Mouse (Mus musculus) gastrocnemius, postnatal 14 days (tissue): Measurements from ENCODE around the gene Cnot8. TPM values are rescaled to one million over a fixed set of nuclear protein-coding genes. Genes with fewer than 3 reads are reported as not detected.
"Not testable (repeated sequence)": the region's sequence is repeated elsewhere in the genome, so short reads cannot be mapped to it uniquely, and the experiment has no call there.

Source experiments
- DNase-seq: peaks from one replicate; pipeline ENCODE4 v3.0.0; 2021; ENCODE audit warnings: mixed read lengths
- intact Hi-C: fragments of 180-260 bp; cut with DNase I; formaldehyde crosslinking; loops from one replicate; pipeline ENCODE4 v1.15.1; 2025; ENCODE audit warnings: low total_unique reads
- long read RNA-seq, 2 experiments: library from polyadenylated mRNA; stranded (forward); transcript quantifications; one replicate each; pipeline ENCODE4 v2.0.0; 2021
- total RNA-seq, 2 experiments: library from RNA; stranded (reverse); gene quantifications; 2 replicates each; pipeline ENCODE4 v1.2.3; 2021

The Cnot8 gene
- 10 to 100 TPM; 31.3 to 32.1 TPM for total RNA-seq
- long read RNA-seq, experiment 1, transcript Cnot8-202 (7 exons, 2,099 nt): minor isoform, 6 of 58 reads
- long read RNA-seq, experiment 1, transcript Cnot8-201 (7 exons, 2,035 nt): major isoform, 36 of 58 reads
- long read RNA-seq, experiment 1, partial matches to known transcripts: 7 of 58 reads
- long read RNA-seq, experiment 1, other reads (novel, unspliced or antisense): 9 of 58 reads
- long read RNA-seq, experiment 2, transcript Cnot8-201 (7 exons, 2,035 nt): major isoform, 52 of 91 reads
- long read RNA-seq, experiment 2, transcript Cnot8-202 (7 exons, 2,099 nt): minor isoform, 7 of 91 reads
- long read RNA-seq, experiment 2, partial matches to known transcripts: 19 of 91 reads
- long read RNA-seq, experiment 2, other reads (novel, unspliced or antisense): 13 of 91 reads

DNA sequence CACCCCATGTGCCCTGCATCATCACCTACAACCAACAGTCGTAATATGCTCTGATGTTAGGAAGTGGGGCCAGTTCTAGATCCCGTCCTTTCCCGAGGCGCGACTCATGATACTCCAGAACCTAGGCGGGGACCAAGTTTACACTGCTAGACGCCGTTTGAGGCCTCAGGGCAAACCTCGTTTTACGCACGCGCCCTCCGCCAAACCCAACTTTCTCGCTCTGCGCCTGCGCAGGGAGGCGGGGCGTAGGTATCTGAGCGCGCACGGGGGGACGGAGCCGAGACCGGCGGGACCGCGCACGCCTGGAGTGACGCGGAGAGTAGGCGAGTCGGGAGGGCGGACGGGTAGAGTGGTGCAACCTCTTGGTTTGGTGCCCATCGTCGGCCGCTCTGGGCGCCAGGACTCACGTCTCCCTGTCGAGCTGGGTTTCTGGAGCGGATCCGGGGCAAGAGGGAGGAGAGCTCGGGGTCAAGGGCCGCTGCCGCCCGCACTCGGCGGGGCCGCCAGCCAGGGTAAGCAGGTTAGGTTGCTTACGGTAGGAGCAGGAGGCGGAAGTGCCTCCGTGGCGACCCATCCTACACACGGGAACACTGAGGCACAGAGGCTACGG lies at the start of gene Cnot8:
TSS of gene Cnot8 (plus strand) at position 457 of the 610 bp plus-strand sequence.
- intact Hi-C loops: loop anchor here (10.0 kb wide), 1 partner anchor 61 kb away; the partner anchor contains the start of gene Gemin5
- peak; percentile 99 for DNase-seq

DNA sequence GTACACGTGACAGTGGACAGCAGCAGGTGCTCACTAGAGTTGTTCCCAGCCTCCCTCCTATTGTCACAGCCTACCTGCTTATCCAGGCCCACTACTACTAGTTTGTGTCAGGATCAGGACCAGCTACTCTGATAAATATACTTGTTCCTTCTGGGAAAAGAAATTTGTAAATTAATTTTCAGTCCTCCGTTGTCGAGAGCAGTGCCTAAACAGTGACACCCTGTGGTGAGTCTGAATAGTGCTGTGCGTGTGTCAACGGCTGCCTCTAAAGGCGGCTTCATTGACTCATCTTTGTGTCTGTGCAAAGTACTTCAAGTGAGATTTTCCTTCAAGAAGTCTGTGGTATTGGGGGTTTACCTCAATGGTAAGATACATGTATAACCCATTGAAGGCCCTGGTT lies 46.5 kb upstream of the Cnot8 start:
- peak; percentile 41 for DNase-seq
- intact Hi-C loops: loop anchor here (5.0 kb wide), 1 partner anchor 105 kb away; no protein-coding TSS in a partner anchor

DNA sequence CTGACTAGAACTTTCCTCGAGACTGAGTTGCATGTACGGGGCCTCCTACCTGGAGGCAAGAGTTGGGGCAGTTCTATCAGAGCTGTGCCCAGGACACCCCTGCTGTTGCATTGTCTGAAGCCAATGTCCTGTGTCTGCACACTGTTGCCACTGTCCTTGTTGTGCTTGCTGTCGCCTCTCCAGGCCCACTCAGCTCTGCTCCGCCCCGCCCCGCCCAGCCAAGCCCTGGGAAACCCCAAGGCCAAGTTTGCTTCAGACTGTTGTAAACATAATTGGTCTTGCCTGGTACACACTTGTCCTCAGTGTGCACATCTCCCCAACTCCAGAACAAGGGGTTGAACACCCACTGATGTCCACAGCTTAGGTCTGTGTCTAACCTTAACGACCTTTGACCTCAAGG lies 44.2 kb upstream of the Cnot8 start:
- intact Hi-C loops: loop anchor here (5.0 kb wide), 1 partner anchor 107 kb away; no protein-coding TSS in a partner anchor
- not testable (repeated sequence) for DNase-seq

GRCm38 (mm10) chr11:58061218-58061617 lies 42.7 kb upstream of the Cnot8 start:
- intact Hi-C loops, DNase-seq: not testable (repeated sequence)

DNA sequence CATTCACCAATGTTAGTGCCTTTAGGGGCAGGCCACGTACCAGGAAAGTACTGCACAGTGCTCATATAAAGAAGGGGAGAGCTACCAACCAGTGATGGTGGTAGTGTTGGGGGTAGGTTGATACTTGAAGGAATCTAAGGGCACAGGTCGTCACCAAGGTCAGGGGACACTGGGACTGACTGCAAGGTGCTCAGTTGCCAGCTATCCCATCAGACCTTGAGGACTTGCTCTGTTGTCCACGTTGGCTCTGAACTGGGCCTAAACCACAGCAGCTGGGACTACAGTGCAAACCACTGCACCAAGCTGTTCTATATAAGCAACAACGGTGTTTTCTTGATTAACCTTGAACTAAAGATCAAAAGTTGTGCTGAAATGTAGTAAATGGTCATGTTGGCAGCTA lies 41.4 kb upstream of the Cnot8 start:
- intact Hi-C loops: no loop called here
- no peak for DNase-seq

- intact Hi-C loops: no loop called here
- DNase-seq: no peak
These were observed 38.9 kb upstream of the Cnot8 start for GRCm38 (mm10) chr11:58065025-58065424.

DNA sequence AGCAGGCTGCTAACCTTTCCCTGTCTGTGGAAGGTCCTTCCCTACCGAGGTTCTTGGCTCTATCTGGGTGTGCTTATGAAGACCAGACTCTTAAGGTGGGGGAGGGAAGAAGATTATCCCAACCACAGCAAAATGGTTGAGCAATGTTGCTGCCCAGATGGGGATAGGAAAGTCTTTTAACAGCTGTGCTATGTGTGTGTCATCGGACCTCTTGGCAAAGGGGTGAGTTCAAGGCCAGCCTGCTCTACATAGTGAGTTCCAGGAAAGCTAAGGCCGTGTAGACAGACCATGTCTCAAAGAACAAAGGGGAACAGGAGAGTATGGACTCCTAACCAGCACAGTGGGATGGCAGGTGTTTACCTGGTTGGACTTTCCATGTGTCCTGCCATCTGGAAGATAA lies 31.0 kb upstream of the Cnot8 start:
- intact Hi-C loops: no loop called here
- no peak for DNase-seq

GRCm38 (mm10) chr11:58077270-58077669 lies 26.7 kb upstream of the Cnot8 start:
- no peak for DNase-seq
- intact Hi-C loops: no loop called here

DNA sequence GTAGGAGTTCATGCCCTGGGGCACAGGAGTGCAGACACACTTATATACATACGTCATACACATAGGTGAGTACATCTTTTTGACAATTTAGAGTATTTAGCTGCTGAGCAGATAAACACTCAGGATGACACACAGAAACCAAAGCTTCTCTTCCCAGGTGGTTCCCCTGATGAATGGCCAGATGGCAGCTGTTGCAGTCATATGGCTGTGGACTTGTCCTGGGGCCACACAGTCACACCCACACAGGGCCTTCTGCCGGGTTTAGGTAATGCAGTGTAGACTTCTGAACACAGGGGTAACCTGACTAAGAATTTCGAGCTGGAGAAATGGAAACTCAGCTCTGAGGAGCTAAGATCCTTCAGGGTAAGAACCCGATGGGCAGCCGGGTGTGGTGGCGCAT lies 22.2 kb upstream of the Cnot8 start:
- DNase-seq: no peak
- intact Hi-C loops: no loop called here

- no peak for DNase-seq
- intact Hi-C loops: no loop called here
These were observed 11.4 kb upstream of the Cnot8 start for GRCm38 (mm10) chr11:58092541-58092940.

DNA sequence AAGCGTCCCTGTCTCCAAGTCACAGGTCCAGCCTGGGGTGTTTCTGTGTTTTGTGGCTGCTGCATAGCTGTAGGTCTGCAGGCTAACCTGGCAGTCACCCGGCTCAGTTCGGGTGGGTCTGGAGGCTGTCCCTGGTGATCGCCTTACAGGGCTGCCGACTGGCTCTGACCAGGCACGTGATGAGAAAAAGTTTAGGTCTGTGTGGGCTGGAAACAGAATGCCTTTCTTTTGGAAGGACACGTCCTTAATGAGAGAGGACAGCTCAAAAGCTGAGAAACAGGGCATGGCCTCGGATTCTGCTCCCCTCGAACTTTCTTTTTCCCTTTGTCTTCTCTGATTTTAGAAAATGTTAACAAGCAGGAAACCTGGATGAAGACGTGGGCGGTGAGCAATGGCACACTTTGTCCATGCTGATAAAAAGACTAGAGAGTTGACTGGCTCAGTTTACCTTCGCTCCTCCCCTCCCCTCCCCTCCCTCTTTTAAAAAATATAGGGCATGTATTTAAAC lies 10.9 kb upstream of the Cnot8 start, which contains the start of gene Gm12248:
TSS of gene Gm12248 (minus strand) at position 114 of the 508 bp plus-strand sequence.
- intact Hi-C loops: no loop called here
- peak; percentile 53 for DNase-seq

- DNase-seq: no peak
- intact Hi-C loops: no loop called here
These were observed 9.2 kb upstream of the Cnot8 start for GRCm38 (mm10) chr11:58094766-58095165.

DNA sequence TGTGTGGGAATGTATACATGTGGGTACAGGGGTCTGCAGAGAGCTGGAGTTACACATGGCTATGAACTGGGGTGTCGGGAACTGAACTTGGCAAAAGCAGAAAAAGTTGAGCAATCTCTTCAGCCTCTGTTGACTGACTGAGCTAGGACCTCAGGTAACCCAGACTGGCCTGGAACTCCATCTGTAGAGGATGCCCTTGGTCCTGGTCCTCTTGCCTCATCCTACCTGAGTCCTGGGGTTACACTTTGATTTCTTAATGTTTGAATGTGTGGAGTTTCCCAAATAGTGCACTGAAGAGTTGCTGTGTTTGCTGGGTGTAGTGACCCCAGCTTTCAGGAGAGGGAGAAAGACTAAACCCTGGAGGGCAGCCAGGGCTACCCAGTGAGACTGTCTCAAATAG lies 8.4 kb upstream of the Cnot8 start:
- DNase-seq: no peak
- intact Hi-C loops: no loop called here

DNA sequence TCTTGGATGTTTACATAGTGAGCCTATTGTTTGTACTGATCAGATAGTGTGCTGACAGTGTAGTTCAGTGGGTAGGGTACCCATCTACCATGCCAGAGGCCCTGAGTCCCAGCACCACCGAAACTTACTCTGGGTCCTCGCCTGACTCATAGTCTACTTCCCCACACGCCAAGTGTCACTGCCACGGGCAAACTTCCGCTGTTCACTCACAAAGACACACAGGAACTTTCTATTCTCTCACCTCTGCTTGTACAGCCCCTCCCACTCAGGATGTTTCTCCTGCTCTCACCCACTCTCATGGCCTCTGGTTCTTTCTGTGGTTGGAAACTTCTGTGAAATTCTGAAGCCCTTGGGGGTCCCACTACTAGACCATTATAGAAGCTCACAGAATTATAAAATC lies 7.8 kb upstream of the Cnot8 start:
- intact Hi-C loops: no loop called here
- no peak for DNase-seq

DNA sequence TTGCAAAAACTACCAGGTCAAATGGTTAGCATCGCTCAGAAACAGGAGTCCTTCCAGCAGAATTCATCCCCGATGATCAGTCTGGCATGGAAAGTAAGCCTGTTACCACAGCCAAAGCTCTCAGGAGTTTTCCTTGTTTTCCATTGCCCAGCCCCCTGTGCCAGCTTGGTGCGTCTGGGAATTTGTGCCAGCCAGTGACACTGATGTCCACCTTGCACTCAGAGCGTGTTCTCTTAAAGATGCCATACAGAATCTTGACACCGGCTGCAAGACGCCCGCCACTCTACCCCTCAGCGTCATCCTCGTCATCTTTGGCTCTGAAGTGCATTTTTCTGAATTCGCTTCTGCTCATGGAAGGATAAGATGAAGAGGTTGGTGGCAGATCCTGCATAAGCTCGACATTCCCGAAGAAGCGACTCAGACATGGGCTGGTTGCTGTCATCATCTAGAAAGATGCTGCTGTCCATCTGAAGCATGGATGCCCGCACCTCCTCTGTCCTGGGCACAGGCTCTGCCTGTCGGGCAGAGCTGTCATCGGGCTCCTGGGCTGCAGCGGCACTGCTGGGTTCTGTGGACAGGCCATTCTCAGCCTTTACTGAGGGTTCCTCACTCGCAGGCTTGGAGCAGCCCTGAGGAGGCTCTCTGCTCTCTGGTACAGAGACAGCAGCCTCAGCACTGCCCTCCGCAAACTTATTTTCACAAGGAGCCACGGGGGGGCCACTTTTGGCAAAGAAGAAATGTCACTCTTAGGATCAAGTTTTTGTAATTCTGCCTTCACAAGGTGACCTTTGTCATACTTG lies 6.9 kb upstream of the Cnot8 start:
- intact Hi-C loops: no loop called here
- DNase-seq: no peak

GRCm38 (mm10) chr11:58097621-58098365 lies 6.2 kb upstream of the Cnot8 start:
- intact Hi-C loops: no loop called here
- DNase-seq: no peak

DNA sequence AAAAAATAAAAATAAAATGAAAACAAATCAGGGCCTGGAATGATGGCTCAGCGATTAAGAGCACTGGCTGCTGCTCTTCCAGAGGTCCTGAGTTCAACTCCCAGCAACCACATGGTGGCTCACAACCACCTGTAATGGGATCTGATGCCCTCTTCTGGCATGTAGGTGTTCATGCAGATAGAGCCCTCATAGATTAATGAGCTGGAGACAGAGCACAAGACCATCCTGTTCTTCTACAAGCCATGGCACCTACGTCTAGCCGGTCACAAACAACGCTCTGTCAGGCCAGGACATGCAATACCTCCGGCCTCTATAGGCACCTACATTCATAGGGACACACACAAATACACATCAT lies 5.6 kb upstream of the Cnot8 start:
- DNase-seq, intact Hi-C loops: not testable (repeated sequence)

- DNase-seq: no peak
- intact Hi-C loops: loop anchor here (10.0 kb wide), 1 partner anchor 65 kb away; the partner anchor contains the start of gene Gemin5
These were observed 3.9 kb upstream of the Cnot8 start for GRCm38 (mm10) chr11:58100006-58100405.

GRCm38 (mm10) chr11:58101194-58101720 lies 2.7 kb upstream of the Cnot8 start:
- DNase-seq: no peak
- intact Hi-C loops: loop anchor here (10.0 kb wide), 1 partner anchor 64 kb away; the partner anchor contains the start of gene Gemin5
